Mouse (Mus musculus) effector memory CD4-positive, alpha-beta T cell, adult 5 months (primary cell): ENCODE measurements around the gene Chd3. TPM values are rescaled to one million over a fixed set of nuclear protein-coding genes. Genes with fewer than 3 reads are reported as not detected.

ENCODE experiments used
- polyA plus RNA-seq: library from polyadenylated mRNA; unstranded; fragments of 100-300 nt; shearing (Covaris generic); gene quantifications from one replicate; pipeline ENCODE4 v1.2.1, GENCODE M21; 2017

Gene Chd3
- 74.2 TPM for polyA plus RNA-seq

GRCm38 (mm10) chr11:69369215-69369989 is at the start of gene Chd3:
TSS of gene Chd3 (minus strand) at chr11:69369406.

GRCm38 (mm10) chr11:69413221-69414181 is 44.3 kb upstream of the Chd3 start, which contains the start of gene Kdm6b:
TSS of gene Kdm6b (minus strand) at chr11:69413675.

GRCm38 (mm10) chr11:69398059-69398458 is 28.9 kb upstream of the Chd3 start, which contains the start of gene Tmem88:
TSS of gene Tmem88 (minus strand) at chr11:69398234.

GRCm38 (mm10) chr11:69395235-69395633 is 26.0 kb upstream of the Chd3 start, which contains the start of the genes Naa38 and Cyb5d1:
TSS of gene Naa38 (plus strand) at chr11:69395487.
TSS of gene Cyb5d1 (minus strand) at chr11:69395631.

GRCm38 (mm10) chr11:69340161-69341131 is 28.8 kb downstream of the Chd3 start, which contains the start of gene Rnf227:
TSS of gene Rnf227 (plus strand) at chr11:69340461.

GRCm38 (mm10) chr11:69325628-69326407 is 43.4 kb downstream of the Chd3 start, which contains the start of gene Kcnab3:
TSS of gene Kcnab3 (plus strand) at chr11:69326258.

GRCm38 (mm10) chr11:69323667-69324111 is 45.5 kb downstream of the Chd3 start, which contains the start of the genes Cntrob and Trappc1:
TSS of gene Cntrob (minus strand) at chr11:69323775.
TSS of gene Trappc1 (plus strand) at chr11:69323980.

Other genes starting within 250 kb of the Chd3 start
- gene Hes7, start 249.0 kb downstream of the Chd3 start, polyA plus RNA-seq, result 0.41 TPM
- gene 9130213A22Rik, start 246.8 kb downstream of the Chd3 start, polyA plus RNA-seq, result not detected
- 0.36 TPM for gene Aloxe3, start 243.5 kb downstream of the Chd3 start, polyA plus RNA-seq
- not detected for gene Alox12b, start 212.4 kb downstream of the Chd3 start, polyA plus RNA-seq
- 0.80 TPM for gene Alox8, start 171.6 kb downstream of the Chd3 start, polyA plus RNA-seq
- gene Gucy2e, start 132.4 kb downstream of the Chd3 start, polyA plus RNA-seq, result not detected
- 9.3 TPM for gene Cntrob, start 45.6 kb downstream of the Chd3 start, polyA plus RNA-seq
- 44.3 TPM for gene Trappc1, start 45.4 kb downstream of the Chd3 start, polyA plus RNA-seq
- gene Kcnab3, start 43.1 kb downstream of the Chd3 start, polyA plus RNA-seq, result 1.2 TPM
- gene Rnf227, start 28.9 kb downstream of the Chd3 start, polyA plus RNA-seq, result 2.1 TPM
- gene Naa38, start 26.1 kb upstream of the Chd3 start, polyA plus RNA-seq, result 46.8 TPM
- 38.9 TPM for gene Cyb5d1, start 26.2 kb upstream of the Chd3 start, polyA plus RNA-seq
- 2.6 TPM for gene Tmem88, start 28.8 kb upstream of the Chd3 start, polyA plus RNA-seq
- gene Kdm6b, start 44.3 kb upstream of the Chd3 start, polyA plus RNA-seq, result 49.6 TPM
- gene Dnah2, start 179.7 kb upstream of the Chd3 start, polyA plus RNA-seq, result not detected
- gene Efnb3, start 190.8 kb upstream of the Chd3 start, polyA plus RNA-seq, result not detected
- 11.0 TPM for gene Wrap53, start 210.8 kb upstream of the Chd3 start, polyA plus RNA-seq
- gene Trp53, start 211.0 kb upstream of the Chd3 start, polyA plus RNA-seq, result 180 TPM
- not detected for gene Atp1b2, start 236.5 kb upstream of the Chd3 start, polyA plus RNA-seq
- not detected for gene Shbg, start 248.5 kb upstream of the Chd3 start, polyA plus RNA-seq